Mouse (Mus musculus) heart, postnatal 0 days (tissue): Measurements from ENCODE around the gene Pex19. TPM values are rescaled to one million over a fixed set of nuclear protein-coding genes. Genes with fewer than 3 reads are reported as not detected.

Source experiments
- ATAC-seq: fragments of 200-750 bp; cut with Nextera tagmentation; 2 replicates; pipeline ENCODE4 v1.8.0; 2017; ENCODE audit warnings: low read depth, moderate number of reproducible peaks, moderate library complexity; ENCODE audit not compliant: insufficient read depth
- DNase-seq: peaks from one replicate; pipeline ENCODE4 v3.0.0-alpha.2; 2016; ENCODE audit warnings: low spot score
- H3K27ac ChIP-seq: fragments of 300-500 bp; sonication (generic); 2 replicates; pipeline ENCODE4 v1.5.1; 2014; ENCODE audit warnings: low read depth, mild to moderate bottlenecking
- H3K27me3 ChIP-seq: fragments of 300-500 bp; sonication (generic); 2 replicates; pipeline ENCODE4 v1.6.1; 2014; ENCODE audit warnings: low read length, mixed read lengths; ENCODE audit not compliant: control insufficient read depth, insufficient read depth
- H3K36me3 ChIP-seq: fragments of 300-500 bp; sonication (generic); replicated peaks from 2 replicates; pipeline ENCODE4 v1.6.1; 2014; ENCODE audit warnings: low read length, mixed read lengths; ENCODE audit not compliant: control insufficient read depth, insufficient read depth
- H3K4me1 ChIP-seq: fragments of 300-500 bp; sonication (generic); 2 replicates; pipeline ENCODE4 v1.6.1; 2014; ENCODE audit warnings: antibody characterized with exemption; ENCODE audit not compliant: control insufficient read depth, insufficient read depth
- H3K4me2 ChIP-seq: fragments of 300-500 bp; sonication (generic); 2 replicates; pipeline ENCODE4 v1.6.1; 2014; ENCODE audit warnings: low read depth, mild to moderate bottlenecking, low read length, moderate library complexity
- H3K4me3 ChIP-seq: fragments of 300-500 bp; sonication (generic); 2 replicates; pipeline ENCODE4 v1.5.1; 2014; ENCODE audit warnings: low read depth, low read length
- H3K9ac ChIP-seq: fragments of 300-500 bp; sonication (generic); replicated peaks from 2 replicates; pipeline ENCODE4 v1.6.1; 2014; ENCODE audit warnings: low read depth, low read length, mixed read lengths
- H3K9me3 ChIP-seq: fragments of 300-500 bp; sonication (generic); replicated peaks from 2 replicates; pipeline ENCODE4 v1.6.1; 2016; ENCODE audit warnings: low read length; ENCODE audit not compliant: control insufficient read depth
- CTCF ChIP-seq: IDR thresholded peaks from 2 replicates; pipeline ENCODE4 v1.5.1; 2016; ENCODE audit warnings: antibody characterized with exemption, control low read depth, low read depth
- EP300 ChIP-seq: IDR thresholded peaks from 2 replicates; pipeline ENCODE4 v1.6.1; 2016; ENCODE audit warnings: antibody characterized with exemption, low read depth
- WGBS: fragments of 180-500 bp; shearing (Covaris S2); extraction: QIAGEN DNeasy Blood & Tissue Kit; methylation state at CpG from one replicate; pipeline ENCODE4 v1.1.7; 2014; 5-methylcytosine and 5-hydroxymethylcytosine counted together
- polyA plus RNA-seq: library from polyadenylated mRNA; unstranded; fragments of >200 nt; fragmentation: Nextera tagmentation; extraction: Ambion mirVana; gene quantifications from 2 replicates; pipeline ENCODE4 v1.2.1, GENCODE M21; 2015
- total RNA-seq: library from RNA; depleted of rRNA; stranded (reverse); fragments of >200 nt; gene quantifications from 2 replicates; pipeline ENCODE4 v1.2.3, GENCODE M21; 2014; ENCODE audit warnings: low replicate concordance

The Pex19 gene
- total and polyA plus RNA-seq, 2 experiments from 2014 or later, result 157 to 161 TPM

DNA sequence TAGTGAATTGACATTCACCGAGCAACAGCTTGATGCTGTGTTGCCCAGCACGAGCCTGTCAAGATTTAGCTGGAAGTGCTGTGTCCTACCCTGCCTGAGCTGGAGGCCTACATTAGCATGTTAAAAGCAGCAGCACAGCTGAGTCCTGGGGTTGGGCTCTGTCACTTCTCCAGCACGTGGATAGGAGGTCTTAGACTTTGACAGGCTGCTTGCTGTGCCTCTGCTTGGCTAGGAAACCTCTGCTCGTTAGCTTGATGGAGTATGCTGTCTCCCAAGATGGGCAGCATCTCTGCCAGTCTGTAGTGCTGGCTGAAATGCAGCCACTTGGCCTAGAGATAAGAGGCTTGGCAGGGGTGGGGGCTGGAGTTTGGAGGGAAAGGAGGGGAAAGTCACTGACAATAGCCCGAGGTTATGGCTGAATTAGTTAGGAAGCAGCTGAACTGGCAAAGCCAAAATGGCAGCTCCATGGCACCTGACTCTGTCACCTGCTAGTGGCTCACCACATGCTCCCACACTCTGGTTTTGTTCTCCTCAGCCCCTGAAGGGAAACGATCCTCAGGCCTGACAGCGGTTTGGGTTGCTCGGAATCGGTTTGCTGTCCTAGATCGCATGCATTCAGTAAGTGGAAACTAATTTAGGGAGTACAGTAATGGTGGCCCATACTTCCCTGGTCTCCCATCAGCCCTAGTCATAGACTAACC lies 18.6 kb upstream of the Pex19 start:
- peaks cover 97% of the 10 kb centered on the region for H3K36me3 ChIP-seq
- no peak overlapping the region for H3K9ac ChIP-seq
- no peak overlapping the region for H3K27ac ChIP-seq
- no peak overlapping the region for H3K4me3 ChIP-seq
- WGBS, result 62% methylated on average over 10 of the region's 10 CpGs
- DNase-seq (no peak), ATAC-seq (0 out of 2 replicates have a peak, but pooled peaks have one; percentile 24)
- no peaks in the 10 kb centered on the region for H3K27me3 ChIP-seq
- no peaks in the 10 kb centered on the region for H3K4me1 ChIP-seq
- TF ChIP-seq CTCF (no peak), EP300 (no peak)
- no peak overlapping the region for H3K4me2 ChIP-seq
- no peaks in the 10 kb centered on the region for H3K9me3 ChIP-seq

DNA sequence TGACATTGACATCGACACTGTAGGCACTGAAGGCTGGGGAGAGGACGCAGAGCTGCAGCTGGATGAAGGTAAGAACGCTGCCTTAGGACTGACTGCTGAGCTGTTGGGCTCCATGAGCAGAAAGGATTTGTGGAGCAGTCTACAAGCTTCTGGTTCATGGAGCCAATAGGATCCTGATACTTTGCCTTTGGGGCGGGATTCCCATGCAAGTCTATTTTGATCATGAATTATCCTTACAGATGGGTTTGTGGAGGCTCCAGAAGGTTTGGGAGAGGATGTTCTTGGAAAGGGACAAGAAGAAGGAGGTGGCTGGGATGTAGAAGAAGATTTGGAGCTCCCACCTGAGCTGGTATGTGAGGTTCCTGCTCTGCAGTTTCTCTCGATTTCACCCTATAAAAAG lies 9.6 kb upstream of the Pex19 start:
- Histone ChIP-seq H3K27ac (no peak overlapping the region), H3K4me2 (no peak overlapping the region), H3K36me3 (peaks cover 99% of the 10 kb centered on the region), H3K9me3 (no peaks in the 10 kb centered on the region), H3K4me1 (no peaks in the 10 kb centered on the region), H3K27me3 (no peaks in the 10 kb centered on the region), H3K9ac (no peak overlapping the region), H3K4me3 (no peak overlapping the region)
- ATAC-seq, result no peak
- no peak for DNase-seq
- TF ChIP-seq EP300 (no peak), CTCF (no peak)
- 90% methylated on average over 5 of the region's 5 CpGs for WGBS

GRCm38 (mm10) chr1:172119100-172119499 lies 7.5 kb upstream of the Pex19 start:
- Histone ChIP-seq H3K4me1 (no peaks in the 10 kb centered on the region), H3K27me3 (no peaks in the 10 kb centered on the region), H3K4me2 (no peak overlapping the region), H3K4me3 (no peak overlapping the region), H3K9me3 (no peaks in the 10 kb centered on the region), H3K36me3 (peaks cover 95% of the 10 kb centered on the region), H3K27ac (no peak overlapping the region), H3K9ac (no peak overlapping the region)
- DNase-seq (no peak), ATAC-seq (no peak)
- TF ChIP-seq EP300, result no peak
- WGBS, result 56% methylated on average over 6 of the region's 6 CpGs

DNA sequence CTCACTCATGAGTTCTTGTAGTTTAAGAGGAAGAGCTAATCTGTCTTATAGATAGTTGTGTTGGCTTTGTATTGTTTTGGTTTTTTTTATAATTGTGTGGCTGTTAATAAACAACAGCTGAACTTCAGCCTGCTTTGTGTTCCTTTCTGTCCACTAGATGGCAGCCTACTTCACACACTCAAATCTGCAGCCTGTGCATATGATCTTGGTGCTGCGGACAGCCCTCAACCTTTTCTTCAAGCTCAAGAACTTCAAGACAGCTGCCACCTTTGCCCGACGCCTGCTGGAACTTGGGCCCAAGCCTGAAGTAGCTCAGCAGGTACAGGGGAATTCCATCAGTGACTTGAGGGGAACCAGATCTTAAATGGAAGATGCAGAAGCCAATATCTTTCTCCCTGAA lies 6.8 kb upstream of the Pex19 start:
- 50% methylated on average over 3 of the region's 3 CpGs for WGBS
- no peaks in the 10 kb centered on the region for H3K27me3 ChIP-seq
- no peaks in the 10 kb centered on the region for H3K9me3 ChIP-seq
- peak; percentile 63 for ATAC-seq
- H3K4me3 ChIP-seq, result no peak overlapping the region
- H3K4me2 ChIP-seq, result no peak overlapping the region
- H3K4me1 ChIP-seq, result no peaks in the 10 kb centered on the region
- H3K9ac ChIP-seq, result no peak overlapping the region
- peak; percentile 80 for DNase-seq
- H3K27ac ChIP-seq, result no peak overlapping the region
- H3K36me3 ChIP-seq, result peaks cover 89% of the 10 kb centered on the region
- TF ChIP-seq CTCF, result peak; percentile 76
- TF ChIP-seq EP300, result no peak

- TF ChIP-seq EP300 (no peak), CTCF (no peak)
- H3K9me3 ChIP-seq, result no peaks in the 10 kb centered on the region
- ATAC-seq (no peak), DNase-seq (no peak)
- 64% methylated on average over 2 of the region's 2 CpGs for WGBS
- peaks cover 4% of the 10 kb centered on the region for H3K4me1 ChIP-seq
- H3K27me3 ChIP-seq, result no peaks in the 10 kb centered on the region
- H3K4me3 ChIP-seq, result no peak overlapping the region
- peaks cover 59% of the 10 kb centered on the region for H3K36me3 ChIP-seq
- no peak overlapping the region for H3K4me2 ChIP-seq
- no peak overlapping the region for H3K27ac ChIP-seq
- H3K9ac ChIP-seq, result no peak overlapping the region
These were observed 3.9 kb upstream of the Pex19 start for GRCm38 (mm10) chr1:172122671-172123070.

GRCm38 (mm10) chr1:172124572-172124971 lies 2.0 kb upstream of the Pex19 start:
- H3K4me3 ChIP-seq, result no peak overlapping the region
- ATAC-seq (no peak), DNase-seq (no peak)
- H3K36me3 ChIP-seq, result peaks cover 54% of the 10 kb centered on the region
- H3K4me2 ChIP-seq, result no peak overlapping the region
- no peak overlapping the region for H3K9ac ChIP-seq
- H3K27me3 ChIP-seq, result no peaks in the 10 kb centered on the region
- H3K9me3 ChIP-seq, result no peaks in the 10 kb centered on the region
- 75% methylated on average over 6 of the region's 6 CpGs for WGBS
- peaks cover 7% of the 10 kb centered on the region for H3K4me1 ChIP-seq
- no peak overlapping the region for H3K27ac ChIP-seq
- TF ChIP-seq CTCF (no peak), EP300 (no peak)
